ENCODE assay signal across 10 mouse cellular contexts in the genomic region with DNA sequence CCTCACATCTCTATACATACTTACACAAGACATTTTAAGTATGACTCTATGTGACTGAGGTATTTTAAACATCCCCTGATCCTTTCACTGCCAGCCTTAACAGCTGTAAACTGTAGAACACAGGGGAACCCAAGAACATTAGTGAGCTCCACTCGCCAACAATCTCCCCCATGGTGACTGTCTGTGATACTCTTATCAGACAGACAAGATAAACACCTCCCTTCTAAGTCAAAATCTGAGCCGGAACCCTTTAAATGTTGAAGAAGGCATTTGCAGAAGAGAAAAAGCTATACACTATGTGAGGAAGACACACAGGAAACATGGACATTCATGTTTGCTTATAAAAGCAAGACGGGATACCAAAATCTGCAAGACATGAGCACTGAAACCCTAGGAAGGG. TPM values are rescaled to one million over a fixed set of nuclear protein-coding genes. Genes with fewer than 3 reads are reported as not detected.
DNase-seq lines count a peak whose midpoint lies in the region; ATAC-seq and TF ChIP-seq lines count a peak whose summit lies in the region.
"Had no signal": no experiment of that assay in that cellular context is flagged by ENCODE, and none has a peak within 500 bp of the region (broad histone marks: within the 10 kb centered on the region; RNA-seq: fewer than 3 reads in every experiment).

No protein-coding gene starts in this region.

- no peak overlapping the region for H3K27ac ChIP-seq in kidney, embryonic 14.5 days (ENCODE audit: low read depth, low read length)
- H3K27ac ChIP-seq in bone marrow macrophage, adult 2 months (ENCODE audit: insufficient read depth, low read depth, low read length) = no peak overlapping the region
- H3K27ac ChIP-seq in hindbrain, embryonic 13.5 days = no peak overlapping the region
- no peak overlapping the region for H3K27ac ChIP-seq in midbrain, embryonic 13.5 days

- no peaks in the 10 kb centered on the region for H3K27me3 ChIP-seq in kidney, embryonic 14.5 days (ENCODE audit: control insufficient read depth, insufficient read depth, low read length)
- H3K27me3 ChIP-seq in hindbrain, embryonic 13.5 days = no peaks in the 10 kb centered on the region
- no peaks in the 10 kb centered on the region for H3K27me3 ChIP-seq in midbrain, embryonic 13.5 days

- no peak for TF ChIP-seq POLR2A in bone marrow macrophage, adult 2 months (IDR thresholded peaks at IDR 0.05; ENCODE audit: borderline replicate concordance, low read depth, low read length)

- ATAC-seq in kidney, embryonic 14.5 days (ENCODE audit: low FRiP score, low TSS enrichment) = no peak
- ATAC-seq in hindbrain, embryonic 13.5 days (ENCODE audit: low FRiP score) = no peak
- no peak for ATAC-seq in midbrain, embryonic 13.5 days

- H3K4me3 ChIP-seq in kidney, embryonic 14.5 days (ENCODE audit: low read length) = peak overlapping the region; percentile 83
- H3K4me3 ChIP-seq in bone marrow macrophage, adult 2 months (ENCODE audit: insufficient read depth, low read length) = peak overlapping the region; percentile 74
- peak overlapping the region; percentile 71 for H3K4me3 ChIP-seq in hindbrain, embryonic 13.5 days
- peak overlapping the region; percentile 87 for H3K4me3 ChIP-seq in midbrain, embryonic 13.5 days (replicated peaks)

- peaks cover 22% of the 10 kb centered on the region for H3K4me1 ChIP-seq in kidney, embryonic 14.5 days (ENCODE audit: control insufficient read depth, insufficient read depth, low read length)
- peaks cover 10% of the 10 kb centered on the region for H3K4me1 ChIP-seq in bone marrow macrophage, adult 2 months (ENCODE audit: control insufficient read depth, insufficient read depth, low read length)
- H3K4me1 ChIP-seq in hindbrain, embryonic 13.5 days (replicated peaks) = peaks cover 41% of the 10 kb centered on the region
- peaks cover 34% of the 10 kb centered on the region for H3K4me1 ChIP-seq in midbrain, embryonic 13.5 days (replicated peaks)

- no peaks in the 10 kb centered on the region for H3K9me3 ChIP-seq in kidney, embryonic 14.5 days (ENCODE audit: control insufficient read depth, low read length)
- no peaks in the 10 kb centered on the region for H3K9me3 ChIP-seq in hindbrain, embryonic 13.5 days
- no peaks in the 10 kb centered on the region for H3K9me3 ChIP-seq in midbrain, embryonic 13.5 days

- peak overlapping the region; percentile 67 for H3K4me2 ChIP-seq in kidney, embryonic 14.5 days (replicated peaks; ENCODE audit: low read depth, low read length)
- peak overlapping the region; percentile 66 for H3K4me2 ChIP-seq in hindbrain, embryonic 13.5 days
- H3K4me2 ChIP-seq in midbrain, embryonic 13.5 days (replicated peaks) = peak overlapping the region; percentile 85

- H3K36me3 ChIP-seq in kidney, embryonic 14.5 days (ENCODE audit: control insufficient read depth, insufficient read depth, low read length) = peaks cover 30% of the 10 kb centered on the region
- peaks cover 29% of the 10 kb centered on the region for H3K36me3 ChIP-seq in hindbrain, embryonic 13.5 days
- H3K36me3 ChIP-seq in midbrain, embryonic 13.5 days = peaks cover 30% of the 10 kb centered on the region

- H3K9ac ChIP-seq in kidney, embryonic 14.5 days (ENCODE audit: low read depth, low read length) = peak overlapping the region; percentile 86; the same call in 1 of the 2 replicates
- H3K9ac ChIP-seq in hindbrain, embryonic 13.5 days = peak overlapping the region; percentile 88
- peak overlapping the region; percentile 90 for H3K9ac ChIP-seq in midbrain, embryonic 13.5 days (replicated peaks)

- WGBS in kidney, embryonic 14.5 days = 33% methylated on average over 3 of the region's 3 CpGs
- WGBS in hindbrain, embryonic 13.5 days = 68% methylated on average over 3 of the region's 3 CpGs
- WGBS in midbrain, embryonic 13.5 days = 74% methylated on average over 3 of the region's 3 CpGs

- no peak for TF ChIP-seq CTCF in bone marrow macrophage, adult 2 months (IDR thresholded peaks at IDR 0.05; ENCODE audit: low read depth, low read length)

- no peak for DNase-seq in kidney, adult 11 months
- DNase-seq in Muller cell, postnatal 12 days (ENCODE audit: inconsistent ontology term) = no peak
- DNase-seq in adrenal gland, postnatal 4 days (ENCODE audit: low spot score in 2 of 2) = no peak
- DNase-seq in spleen, adult 18-20 months = no peak
- DNase-seq: gastrocnemius, postnatal 10 days; right cerebral cortex, postnatal 14 days had no signal

RNA-seq across cellular contexts. Expression of a gene that starts 1.1 kb away (rescaled TPM):
- 18.9 and 43.9 TPM in 2 replicates for polyA plus RNA-seq in kidney, embryonic 14.5 days (2014; fragmentation: Nextera tagmentation; extraction: Ambion mirVana)
- polyA plus RNA-seq in bone marrow macrophage, adult 2 months (2012; ENCODE audit: insufficient read depth, insufficient read length, missing spikeins) = 26.4 and 41.7 TPM in 2 replicates
- 18.3 and 18.5 TPM in 2 replicates for polyA plus RNA-seq in hindbrain, embryonic 13.5 days (2015; fragmentation: Nextera tagmentation; extraction: Ambion mirVana)
- polyA plus RNA-seq in midbrain, embryonic 13.5 days (2015; fragmentation: Nextera tagmentation; extraction: Ambion mirVana) = 21.3 and 22.8 TPM in 2 replicates
- 10 to 100 TPM; 53.7 to 58.6 TPM for total RNA-seq in adrenal gland, postnatal 4 days (2021)

RNA-seq across cellular contexts. Expression of a gene that starts 34.9 kb away (rescaled TPM):
- polyA plus RNA-seq in kidney, embryonic 14.5 days (2014; fragmentation: Nextera tagmentation; extraction: Ambion mirVana) = 13.7 and 24.7 TPM in 2 replicates
- 19.0 and 20.6 TPM in 2 replicates for polyA plus RNA-seq in bone marrow macrophage, adult 2 months (2012; ENCODE audit: insufficient read depth, insufficient read length, missing spikeins)
- polyA plus RNA-seq in hindbrain, embryonic 13.5 days (2015; fragmentation: Nextera tagmentation; extraction: Ambion mirVana) = 24.9 and 27.0 TPM in 2 replicates
- 28.0 and 28.6 TPM in 2 replicates for polyA plus RNA-seq in midbrain, embryonic 13.5 days (2015; fragmentation: Nextera tagmentation; extraction: Ambion mirVana)
- total RNA-seq in adrenal gland, postnatal 4 days (2021) = 10 to 100 TPM; 32.3 to 35.8 TPM

RNA-seq across cellular contexts. Expression of a gene that starts 54.7 kb away (rescaled TPM):
- 68.9 and 113 TPM in 2 replicates for polyA plus RNA-seq in kidney, embryonic 14.5 days (2014; fragmentation: Nextera tagmentation; extraction: Ambion mirVana)
- 38.5 and 51.6 TPM in 2 replicates for polyA plus RNA-seq in bone marrow macrophage, adult 2 months (2012; ENCODE audit: insufficient read depth, insufficient read length, missing spikeins)
- polyA plus RNA-seq in hindbrain, embryonic 13.5 days (2015; fragmentation: Nextera tagmentation; extraction: Ambion mirVana) = 94.3 and 95.6 TPM in 2 replicates
- polyA plus RNA-seq in midbrain, embryonic 13.5 days (2015; fragmentation: Nextera tagmentation; extraction: Ambion mirVana) = 107 and 110 TPM in 2 replicates
- 100 to 1,000 TPM; 145 TPM for total RNA-seq in adrenal gland, postnatal 4 days (2021)

RNA-seq across cellular contexts. Expression of a gene that starts 54.8 kb away (rescaled TPM):
- polyA plus RNA-seq in kidney, embryonic 14.5 days (2014; fragmentation: Nextera tagmentation; extraction: Ambion mirVana) = 86.1 and 112 TPM in 2 replicates
- 61.5 and 70.4 TPM in 2 replicates for polyA plus RNA-seq in bone marrow macrophage, adult 2 months (2012; ENCODE audit: insufficient read depth, insufficient read length, missing spikeins)
- polyA plus RNA-seq in hindbrain, embryonic 13.5 days (2015; fragmentation: Nextera tagmentation; extraction: Ambion mirVana) = 154 and 162 TPM in 2 replicates
- 165 and 166 TPM in 2 replicates for polyA plus RNA-seq in midbrain, embryonic 13.5 days (2015; fragmentation: Nextera tagmentation; extraction: Ambion mirVana)
- total RNA-seq in adrenal gland, postnatal 4 days (2021) = 10 to 100 TPM; 88.3 to 93.8 TPM
